Mouse (Mus musculus): ENCODE measurements around the gene Olig2.

DNA sequence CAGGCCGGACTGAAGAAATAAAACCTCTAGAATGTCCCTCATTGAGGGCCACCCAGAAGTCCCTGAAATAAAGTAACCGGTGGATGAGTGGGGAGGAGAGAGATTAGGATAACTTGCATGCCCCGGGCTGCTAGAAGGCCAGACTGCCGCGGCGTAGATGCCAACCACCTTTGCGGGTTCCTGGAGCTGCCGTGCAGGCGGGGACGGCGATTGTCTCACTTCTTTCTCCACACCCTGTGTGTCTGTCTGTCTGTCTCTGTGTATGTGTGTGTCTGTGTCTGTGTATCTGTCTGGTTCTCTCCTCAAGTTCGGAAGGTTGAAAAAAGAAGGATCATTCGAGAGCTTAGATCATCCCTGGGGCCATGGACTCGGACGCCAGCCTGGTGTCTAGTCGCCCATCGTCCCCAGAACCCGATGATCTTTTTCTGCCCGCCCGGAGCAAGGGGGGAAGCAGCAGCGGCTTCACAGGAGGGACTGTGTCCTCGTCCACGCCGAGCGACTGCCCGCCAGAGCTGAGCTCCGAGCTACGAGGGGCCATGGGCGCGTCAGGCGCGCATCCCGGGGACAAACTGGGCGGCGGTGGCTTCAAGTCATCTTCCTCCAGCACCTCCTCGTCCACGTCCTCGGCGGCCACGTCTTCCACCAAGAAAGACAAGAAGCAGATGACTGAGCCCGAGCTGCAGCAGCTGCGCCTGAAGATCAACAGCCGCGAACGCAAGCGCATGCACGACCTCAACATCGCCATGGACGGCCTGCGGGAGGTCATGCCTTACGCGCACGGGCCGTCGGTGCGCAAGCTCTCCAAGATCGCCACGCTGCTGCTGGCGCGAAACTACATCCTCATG is 1.0 kb downstream of the Olig2 start:
- TF ChIP-seq EP300 (IDR thresholded peaks at IDR 0.05; ENCODE audit: low read depth) (no peak), CTCF (IDR thresholded peaks at IDR 0.05; ENCODE audit: low read depth) (no peak)
